18 mouse cellular contexts compared by ENCODE assay signal in genomic region chr8:11746850-11747600, GRCm38 (mm10). TPM values are rescaled to one million over a fixed set of nuclear protein-coding genes. Genes with fewer than 3 reads are reported as not detected.
DNase-seq lines count a peak whose midpoint lies in the region; ATAC-seq and TF ChIP-seq lines count a peak whose summit lies in the region.
"Had no signal": no experiment of that assay in that cellular context is flagged by ENCODE, and none has a peak within 500 bp of the region (broad histone marks: within the 10 kb centered on the region; RNA-seq: fewer than 3 reads in every experiment).

No protein-coding gene starts in this region.

- H3K4me1 ChIP-seq in embryonic facial prominence, embryonic 10.5 days, result peaks cover 22% of the 10 kb centered on the region
- no peaks in the 10 kb centered on the region for H3K4me1 ChIP-seq in kidney, postnatal 0 days (replicated peaks; ENCODE audit: insufficient read depth, low read length)
- no peaks in the 10 kb centered on the region for H3K4me1 ChIP-seq in thymus, adult 2 months (replicated peaks; ENCODE audit: control insufficient read depth, insufficient read depth, low read length)
- no peaks in the 10 kb centered on the region for H3K4me1 ChIP-seq in hindbrain, embryonic 14.5 days (replicated peaks; ENCODE audit: control insufficient read depth, insufficient read depth, low read length)

- no peaks in the 10 kb centered on the region for H3K36me3 ChIP-seq in embryonic facial prominence, embryonic 10.5 days (replicated peaks)
- no peaks in the 10 kb centered on the region for H3K36me3 ChIP-seq in kidney, postnatal 0 days (ENCODE audit: insufficient read depth, low read length)
- no peaks in the 10 kb centered on the region for H3K36me3 ChIP-seq in thymus, adult 2 months (ENCODE audit: control insufficient read depth, insufficient read depth, low read length)
- no peaks in the 10 kb centered on the region for H3K36me3 ChIP-seq in hindbrain, embryonic 14.5 days (replicated peaks; ENCODE audit: control insufficient read depth, insufficient read depth)
- H3K36me3 ChIP-seq: midbrain, embryonic 13.5 days had no signal

- H3K27ac ChIP-seq in embryonic facial prominence, embryonic 10.5 days (replicated peaks), result 0 out of 2 replicates have a peak overlapping the region, but pooled peaks have one; percentile 14
- H3K27ac ChIP-seq in kidney, postnatal 0 days, result no peak overlapping the region
- no peak overlapping the region for H3K27ac ChIP-seq in thymus, adult 2 months (ENCODE audit: control insufficient read depth, insufficient read depth, low read length)
- no peak overlapping the region for H3K27ac ChIP-seq in hindbrain, embryonic 14.5 days
- H3K27ac ChIP-seq: hindbrain, postnatal 0 days; midbrain, embryonic 13.5 days had no signal

- H3K27me3 ChIP-seq in embryonic facial prominence, embryonic 10.5 days (replicated peaks; ENCODE audit: low read depth, poor library complexity, severe bottlenecking), result no peaks in the 10 kb centered on the region
- H3K27me3 ChIP-seq in kidney, postnatal 0 days (ENCODE audit: insufficient read depth, low read length), result no peaks in the 10 kb centered on the region
- H3K27me3 ChIP-seq in thymus, adult 2 months (ENCODE audit: control insufficient read depth, insufficient read depth, low read length), result no peaks in the 10 kb centered on the region
- no peaks in the 10 kb centered on the region for H3K27me3 ChIP-seq in hindbrain, embryonic 14.5 days (ENCODE audit: control insufficient read depth, insufficient read depth, low read length)
- H3K27me3 ChIP-seq: midbrain, embryonic 13.5 days had no signal

- peak; percentile 20 for DNase-seq in cerebellum, adult 9-11 months
- DNase-seq in embryonic facial prominence, embryonic 10.5 days (ENCODE audit: low spot score), result no peak
- DNase-seq in heart, postnatal 10 days, result peak; percentile 45 to 59
- DNase-seq in kidney, postnatal 0 days (ENCODE audit: low spot score), result no peak
- DNase-seq in thymus, adult 2 months, result no peak
- DNase-seq in thymus, postnatal 36 days, result no peak
- no peak for DNase-seq in hindbrain, embryonic 14.5 days (ENCODE audit: low spot score)
- DNase-seq: adrenal gland, adult 2 months; cerebellum, postnatal 10 days; gastrocnemius, postnatal 14 days had no signal

- H3K4me3 ChIP-seq in embryonic facial prominence, embryonic 10.5 days, result no peak overlapping the region
- no peak overlapping the region for H3K4me3 ChIP-seq in kidney, postnatal 0 days (replicated peaks; ENCODE audit: low read depth, low read length)
- no peak overlapping the region for H3K4me3 ChIP-seq in thymus, adult 2 months (ENCODE audit: control insufficient read depth, insufficient read depth, low read length)
- no peak overlapping the region for H3K4me3 ChIP-seq in hindbrain, embryonic 14.5 days (replicated peaks; ENCODE audit: low read length)
- H3K4me3 ChIP-seq: midbrain, embryonic 13.5 days had no signal

- H3K9ac ChIP-seq in kidney, postnatal 0 days (ENCODE audit: low read depth, low read length), result no peak overlapping the region
- no peak overlapping the region for H3K9ac ChIP-seq in hindbrain, embryonic 14.5 days
- H3K9ac ChIP-seq: midbrain, embryonic 13.5 days had no signal

- intact Hi-C loops in heart, postnatal 10 days (cut with DNase I), result no loop called here

- no peak overlapping the region for H3K4me2 ChIP-seq in kidney, postnatal 0 days (ENCODE audit: low read length)
- no peak overlapping the region for H3K4me2 ChIP-seq in hindbrain, embryonic 14.5 days (replicated peaks)
- H3K4me2 ChIP-seq: midbrain, embryonic 13.5 days had no signal

- no peaks in the 10 kb centered on the region for H3K9me3 ChIP-seq in embryonic facial prominence, embryonic 10.5 days
- H3K9me3 ChIP-seq in kidney, postnatal 0 days (replicated peaks; ENCODE audit: low read length), result no peaks in the 10 kb centered on the region
- no peaks in the 10 kb centered on the region for H3K9me3 ChIP-seq in hindbrain, embryonic 14.5 days (ENCODE audit: control insufficient read depth, low read length)
- H3K9me3 ChIP-seq: midbrain, embryonic 13.5 days had no signal

- ATAC-seq in cerebellum, adult (ENCODE audit: insufficient number of reproducible peaks, low FRiP score, low TSS enrichment), result no peak
- ATAC-seq in kidney, postnatal 0 days (replicated peaks; ENCODE audit: low FRiP score, low read depth), result peak; percentile 41; the same call in 1 of the 2 replicates
- ATAC-seq in hindbrain, embryonic 14.5 days (ENCODE audit: low FRiP score), result no peak
- ATAC-seq: hindbrain, postnatal 0 days; midbrain, embryonic 13.5 days had no signal

- TF ChIP-seq CTCF in kidney, postnatal 0 days (IDR thresholded peaks at IDR 0.05; ENCODE audit: low read depth), result no peak
- no peak for TF ChIP-seq CTCF in thymus, adult 2 months (IDR thresholded peaks at IDR 0.05; ENCODE audit: borderline replicate concordance, control insufficient read depth, extremely low read depth, insufficient read depth, low read length, poor library complexity)

- 79% methylated on average over 11 of the region's 11 CpGs for WGBS in embryonic facial prominence, embryonic 10.5 days
- WGBS in kidney, postnatal 0 days, result 48% methylated on average over 11 of the region's 11 CpGs
- WGBS in thymus, adult 2 months, result 82% methylated on average over 11 of the region's 11 CpGs
- WGBS in hindbrain, embryonic 14.5 days, result 89% methylated on average over 11 of the region's 11 CpGs

- no peak for TF ChIP-seq POLR2A in thymus, adult 2 months (IDR thresholded peaks at IDR 0.05; ENCODE audit: control insufficient read depth, extremely low read depth, insufficient read depth, low read length, poor library complexity)

RNA-seq across cellular contexts. Expression of gene Arhgef7, which starts 19.5 kb away (rescaled TPM):
- polyA plus RNA-seq in embryonic facial prominence, embryonic 10.5 days (2016; fragmentation: Nextera tagmentation; extraction: Ambion mirVana), result 50.3 and 55.1 TPM in 2 replicates
- total RNA-seq in heart, postnatal 10 days (2021), result 100 to 1,000 TPM; 174 to 190 TPM
- polyA plus RNA-seq in kidney, postnatal 0 days (2015; fragmentation: Nextera tagmentation; extraction: Ambion mirVana), result 27.3 and 29.0 TPM in 2 replicates
- polyA plus RNA-seq in thymus, adult 2 months (2012; rRNA removed), result 36.1 and 36.6 TPM in 2 replicates
- 78.0 and 83.0 TPM in 2 replicates for polyA plus RNA-seq in hindbrain, embryonic 14.5 days (2014; fragmentation: Nextera tagmentation; extraction: Ambion mirVana)

RNA-seq across cellular contexts. Expression of gene 1700016D06Rik, which starts 46.2 kb away (rescaled TPM):
- polyA plus RNA-seq in embryonic facial prominence, embryonic 10.5 days (2016; fragmentation: Nextera tagmentation; extraction: Ambion mirVana), result 0.11 TPM in 1 of 2 replicates, not detected in the other
- total RNA-seq in heart, postnatal 10 days (2021), result not detected
- not detected in 2 replicates for polyA plus RNA-seq in kidney, postnatal 0 days (2015; fragmentation: Nextera tagmentation; extraction: Ambion mirVana)
- not detected in 2 replicates for polyA plus RNA-seq in thymus, adult 2 months (2012; rRNA removed)
- polyA plus RNA-seq in hindbrain, embryonic 14.5 days (2014; fragmentation: Nextera tagmentation; extraction: Ambion mirVana), result not detected in 2 replicates
- total RNA-seq: adrenal gland, adult 2 months; gastrocnemius, postnatal 14 days; hindbrain, postnatal 0 days; left cerebral cortex, adult 18-20 months had no signal
- polyA plus RNA-seq: adrenal gland, adult 2 months; embryonic facial prominence, embryonic 11.5 days; hindbrain, postnatal 0 days; limb, embryonic 14.5 days; lung, embryonic 16.5 days; neural tube, embryonic 11.5 days had no signal

Comparison
In these comparisons a context has a peak if more than half of its experiments do, and no peak if none do; other contexts are left out.
1. DNase-seq: peak in cerebellum, adult 9-11 months (single experiment) and heart, postnatal 10 days (2 of 2); none in embryonic facial prominence, embryonic 10.5 days (single experiment), kidney, postnatal 0 days (single experiment), thymus, adult 2 months (single experiment), thymus, postnatal 36 days (0 of 2) and hindbrain, embryonic 14.5 days (single experiment).